Mouse (Mus musculus) c-Kit-positive CD71-positive TER-119-negative erythroid progenitor cells, embryonic 14.5 days (primary cell): ENCODE results near the gene Rhox4c.
"Not testable (repeated sequence)": the region's sequence is repeated elsewhere in the genome, so short reads cannot be mapped to it uniquely, and the experiment has no call there.

Experiments used
- DNase-seq: peaks from one replicate; pipeline ENCODE4 v3.0.0-alpha.2; 2013; ENCODE audit warnings: low read depth

The Rhox4c gene

DNA sequence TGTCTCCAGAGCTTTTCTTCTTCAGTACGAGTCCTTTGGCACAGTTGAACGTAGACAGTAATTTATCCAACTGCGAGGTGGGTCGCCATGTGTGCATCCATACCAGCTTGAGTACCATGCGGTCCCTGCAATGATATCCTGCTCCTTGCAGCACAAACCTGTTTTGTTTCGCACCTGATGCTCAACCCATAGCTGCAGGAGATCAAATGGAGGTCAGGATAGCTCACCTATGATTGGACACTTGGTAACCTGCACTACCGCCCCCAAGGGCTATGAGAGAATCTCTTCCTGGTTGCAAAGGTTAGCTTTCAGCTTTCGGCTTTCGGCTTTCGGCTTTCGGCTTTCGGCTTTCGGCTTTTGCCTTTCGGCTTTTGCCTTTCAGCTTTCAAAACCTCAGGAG is at the start of gene Rhox4c:
Gene Rhox4c (plus strand): TSS at position 301 of the 400 bp plus-strand sequence.
- DNase-seq, result not testable (repeated sequence)

- DNase-seq, result not testable (repeated sequence)
These were observed 47.9 kb upstream of the Rhox4c start, which contains the start of gene Rhox4b for GRCm38 (mm10) chrX:37432194-37432593. TSS of gene Rhox4b (plus strand) at chrX:37432494.

DNA sequence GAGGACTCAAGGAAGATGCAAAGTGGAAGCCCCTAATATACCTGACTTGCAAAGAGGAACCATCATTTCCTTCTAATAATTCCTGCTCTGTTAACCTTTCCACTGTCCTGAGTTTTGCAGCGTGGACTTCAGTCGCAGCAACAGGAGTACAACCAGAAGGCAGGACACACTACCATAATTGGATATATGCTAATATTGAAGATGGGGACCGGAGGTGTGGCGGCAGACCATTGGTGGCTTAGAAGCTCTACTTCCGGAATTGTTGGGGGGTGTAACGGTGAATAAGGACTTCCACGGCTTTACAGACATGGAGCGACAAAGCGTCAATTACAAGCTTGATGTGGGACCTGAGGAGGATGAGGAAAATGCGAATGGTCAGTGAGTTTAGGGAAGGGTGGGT is 26.8 kb upstream of the Rhox4c start, which contains the start of gene Rhox2c:
Gene Rhox2c (plus strand): TSS at position 301 of the 400 bp plus-strand sequence.
- not testable (repeated sequence) for DNase-seq

DNA sequence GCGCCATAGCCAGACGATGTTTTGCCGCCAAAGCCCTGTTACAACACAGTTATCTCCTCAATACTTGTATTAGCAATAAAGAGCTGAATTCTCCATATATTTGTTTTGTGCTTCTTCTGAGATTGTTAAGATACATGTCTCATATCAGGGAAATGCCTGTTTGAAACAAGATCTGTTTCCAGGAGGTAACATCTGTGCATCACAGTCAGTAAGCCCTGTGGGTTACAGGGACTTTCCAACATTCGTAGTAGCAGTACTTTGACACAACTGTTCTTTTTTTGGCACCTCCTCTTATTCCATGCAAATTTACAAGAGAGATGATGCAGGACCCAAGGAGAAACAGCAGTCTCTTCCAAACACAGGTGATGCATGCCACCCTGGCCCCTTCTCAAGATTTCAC is 21.9 kb upstream of the Rhox4c start, which contains the start of gene Rhox3c:
Gene Rhox3c (plus strand): TSS at position 301 of the 400 bp plus-strand sequence.
- DNase-seq, result not testable (repeated sequence)

DNA sequence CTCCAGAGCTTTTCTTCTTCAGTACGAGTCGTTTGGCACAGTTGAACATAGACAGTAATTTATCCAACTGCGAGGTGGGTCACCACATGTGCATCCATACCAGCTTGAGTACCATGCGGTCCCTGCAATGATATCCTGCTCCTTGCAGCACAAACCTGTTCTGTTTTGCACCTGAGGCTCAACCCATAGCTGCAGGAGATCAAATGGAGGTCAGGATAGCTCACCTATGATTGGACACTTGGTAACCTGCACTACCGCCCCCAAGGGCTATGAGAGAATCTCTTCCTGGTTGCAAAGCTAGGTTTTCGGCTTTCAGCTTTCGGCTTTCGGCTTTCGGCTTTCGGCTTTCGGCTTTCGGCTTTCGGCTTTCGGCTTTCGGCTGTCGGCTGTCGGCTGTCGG is 33.9 kb downstream of the Rhox4c start, which contains the start of gene Rhox4d:
Gene Rhox4d (plus strand): TSS at position 301 of the 400 bp plus-strand sequence.
- DNase-seq, result not testable (repeated sequence)

- not testable (repeated sequence) for DNase-seq
These were observed 50.0 kb downstream of the Rhox4c start, which contains the start of gene Rhox2e for GRCm38 (mm10) chrX:37530152-37530551. TSS of gene Rhox2e (plus strand) at chrX:37530452.
